Mouse (Mus musculus) lung, postnatal 14 days (tissue): ENCODE data around the gene Nae1.
A peak's percentile ranks its signal among the peaks of the same experiment; 100 is the strongest.

Experiments
- DNase-seq: peaks from one replicate; pipeline ENCODE4 v3.0.0; 2021

The Nae1 gene

DNA sequence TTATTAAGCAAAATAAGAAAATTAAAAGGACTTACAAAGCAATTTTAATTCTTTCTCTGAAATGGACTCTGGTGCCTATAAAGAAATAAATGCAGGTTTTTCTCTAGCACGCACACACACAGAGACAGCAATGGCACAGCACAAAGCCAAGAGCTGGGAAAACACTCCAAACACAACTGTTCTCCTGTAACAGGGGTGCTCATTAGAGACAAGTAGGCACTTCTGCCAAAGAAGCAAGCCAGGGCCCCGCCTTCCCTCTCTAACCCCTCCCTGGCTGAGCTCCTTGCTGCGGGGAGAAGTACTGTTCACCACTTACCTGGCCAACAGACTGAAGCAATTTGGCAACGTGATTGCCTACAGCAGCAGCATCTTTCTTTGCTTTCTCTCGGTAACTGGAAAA is 16.6 kb downstream of the Nae1 start:
- peak; percentile 66 for DNase-seq

DNA sequence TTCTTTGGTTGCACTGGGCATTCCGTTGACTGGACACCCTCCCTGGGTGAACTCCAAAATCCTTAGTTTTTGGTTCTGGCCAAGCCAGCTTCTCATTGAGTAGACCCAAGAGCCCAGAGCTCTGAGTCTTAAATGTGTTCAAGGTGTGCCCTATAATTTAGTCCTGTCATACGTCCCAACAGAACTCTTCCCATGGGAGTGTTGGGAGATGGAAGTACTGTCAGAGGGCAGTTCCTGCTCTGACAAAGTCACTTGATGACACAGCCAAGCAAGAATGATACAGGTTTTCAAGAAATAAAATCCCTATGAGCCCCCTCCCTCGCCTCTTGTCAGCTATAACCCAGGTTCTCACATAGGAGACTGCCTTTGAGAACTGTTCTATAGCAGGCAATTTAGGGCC is 24.3 kb downstream of the Nae1 start:
- no peak for DNase-seq

- DNase-seq = peak; percentile 47
These were observed 25.1 kb downstream of the Nae1 start, which contains the start of gene Terb1 for GRCm38 (mm10) chr8:104509061-104510006. Terb1 (minus strand) TSS chr8:104509910.

GRCm38 (mm10) chr8:104479091-104479490 is 55.3 kb downstream of the Nae1 start:
- no peak for DNase-seq

DNA sequence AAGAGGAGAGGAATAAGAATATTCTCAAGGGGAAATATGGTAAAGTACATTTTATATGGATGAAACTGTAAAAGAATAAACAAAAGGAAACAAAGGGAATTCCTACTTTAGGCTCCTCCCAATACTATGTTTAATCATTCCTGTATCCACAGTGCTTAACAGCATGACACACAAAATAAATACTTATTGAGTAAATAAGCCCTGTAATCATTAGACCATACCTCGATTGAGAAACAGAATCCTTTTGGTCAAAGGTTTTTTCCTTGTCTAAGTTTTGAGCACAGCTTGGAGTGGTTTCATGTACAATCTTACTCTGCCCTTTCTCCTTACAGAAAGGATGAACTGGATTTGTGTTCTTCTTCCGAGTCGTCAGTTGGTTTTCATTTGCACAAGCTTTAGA is 62.0 kb downstream of the Nae1 start:
- no peak for DNase-seq

GRCm38 (mm10) chr8:104467463-104467862 is 67.0 kb downstream of the Nae1 start:
- no peak for DNase-seq
